Mouse (Mus musculus): ENCODE measurements around the gene Mrps11.

Gene Mrps11

GRCm38 (mm10) chr7:78782639-78783581 lies at the start of gene Mrps11, which contains the start of gene Mrpl46:
TSS of gene Mrps11 (plus strand) at chr7:78783119.
TSS of gene Mrpl46 (minus strand) at chr7:78783531.
- peak; percentile 94 for DNase-seq (ENCODE audit: low spot score)

GRCm38 (mm10) chr7:78737196-78737595 lies 45.7 kb upstream of the Mrps11 start:
- DNase-seq (ENCODE audit: low spot score): no peak

GRCm38 (mm10) chr7:78737614-78738210 lies 45.2 kb upstream of the Mrps11 start, which contains the start of gene Ntrk3:
TSS of gene Ntrk3 (minus strand) at chr7:78738012.
- no peak for DNase-seq (ENCODE audit: low spot score)

GRCm38 (mm10) chr7:78739351-78740000 lies 43.4 kb upstream of the Mrps11 start:
- DNase-seq (ENCODE audit: low spot score): no peak

- no peak for DNase-seq (ENCODE audit: low spot score)
Observed at GRCm38 (mm10) chr7:78743731-78744385, 39.1 kb upstream of the Mrps11 start.

GRCm38 (mm10) chr7:78752961-78753360 lies 30.0 kb upstream of the Mrps11 start:
- no peak for DNase-seq (ENCODE audit: low spot score)

- DNase-seq (ENCODE audit: low spot score): no peak
Observed at GRCm38 (mm10) chr7:78753752-78754457, 29.0 kb upstream of the Mrps11 start.

- DNase-seq (ENCODE audit: low spot score): no peak
Observed at GRCm38 (mm10) chr7:78754458-78755000, 28.4 kb upstream of the Mrps11 start.

GRCm38 (mm10) chr7:78763801-78764200 lies 19.1 kb upstream of the Mrps11 start:
- no peak for DNase-seq (ENCODE audit: low spot score)

GRCm38 (mm10) chr7:78765215-78765631 lies 17.7 kb upstream of the Mrps11 start:
- DNase-seq (ENCODE audit: low spot score): peak; percentile 47

- peak; percentile 93 for DNase-seq (ENCODE audit: low spot score)
Observed at GRCm38 (mm10) chr7:78766019-78766683, 16.8 kb upstream of the Mrps11 start.

GRCm38 (mm10) chr7:78767929-78768531 lies 14.9 kb upstream of the Mrps11 start:
- no peak for DNase-seq (ENCODE audit: low spot score)

GRCm38 (mm10) chr7:78769075-78769652 lies 13.8 kb upstream of the Mrps11 start:
- no peak for DNase-seq (ENCODE audit: low spot score)

GRCm38 (mm10) chr7:78770936-78771335 lies 12.0 kb upstream of the Mrps11 start:
- no peak for DNase-seq (ENCODE audit: low spot score)

- DNase-seq (ENCODE audit: low spot score): no peak
Observed at GRCm38 (mm10) chr7:78778741-78779140, 4.2 kb upstream of the Mrps11 start.

GRCm38 (mm10) chr7:78785906-78786305 lies 3.0 kb downstream of the Mrps11 start:
- no peak for DNase-seq (ENCODE audit: low spot score)

- no peak for DNase-seq (ENCODE audit: low spot score)
Observed at GRCm38 (mm10) chr7:78787793-78788380, 5.0 kb downstream of the Mrps11 start.

- peak; percentile 93 for DNase-seq (ENCODE audit: low spot score)
Observed at GRCm38 (mm10) chr7:78791359-78792222, 8.7 kb downstream of the Mrps11 start.
